Mouse (Mus musculus) lung, postnatal 4 days (tissue): ENCODE results near the gene Plin3.
"Not testable (repeated sequence)": the region's sequence is repeated elsewhere in the genome, so short reads cannot be mapped to it uniquely, and the experiment has no call there.

Experiments used
- DNase-seq, 2 experiments: peaks; one replicate each; pipeline ENCODE4 v3.0.0; 2021

Gene Plin3

DNA sequence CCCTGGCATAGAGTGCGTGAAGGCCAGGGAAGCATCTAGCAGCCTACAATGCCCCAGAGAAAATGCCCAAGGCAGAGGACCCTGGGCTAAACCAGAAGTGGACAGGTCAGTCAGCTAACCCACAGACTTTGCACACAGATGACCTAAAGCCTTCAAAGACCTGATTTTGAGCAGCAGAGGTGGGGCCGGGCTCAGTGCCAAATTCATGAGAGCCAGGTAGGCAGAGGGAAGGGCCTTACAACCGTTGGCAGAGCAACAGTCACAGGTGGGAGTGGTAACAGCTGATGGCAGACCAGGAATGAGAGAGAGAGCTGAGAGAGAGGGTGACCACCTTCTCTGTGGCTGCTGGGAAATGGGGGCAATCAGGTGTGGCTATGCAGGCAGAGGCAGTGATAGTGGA is 20.0 kb downstream of the Plin3 start:
- DNase-seq = peak; percentile 61 to 78

DNA sequence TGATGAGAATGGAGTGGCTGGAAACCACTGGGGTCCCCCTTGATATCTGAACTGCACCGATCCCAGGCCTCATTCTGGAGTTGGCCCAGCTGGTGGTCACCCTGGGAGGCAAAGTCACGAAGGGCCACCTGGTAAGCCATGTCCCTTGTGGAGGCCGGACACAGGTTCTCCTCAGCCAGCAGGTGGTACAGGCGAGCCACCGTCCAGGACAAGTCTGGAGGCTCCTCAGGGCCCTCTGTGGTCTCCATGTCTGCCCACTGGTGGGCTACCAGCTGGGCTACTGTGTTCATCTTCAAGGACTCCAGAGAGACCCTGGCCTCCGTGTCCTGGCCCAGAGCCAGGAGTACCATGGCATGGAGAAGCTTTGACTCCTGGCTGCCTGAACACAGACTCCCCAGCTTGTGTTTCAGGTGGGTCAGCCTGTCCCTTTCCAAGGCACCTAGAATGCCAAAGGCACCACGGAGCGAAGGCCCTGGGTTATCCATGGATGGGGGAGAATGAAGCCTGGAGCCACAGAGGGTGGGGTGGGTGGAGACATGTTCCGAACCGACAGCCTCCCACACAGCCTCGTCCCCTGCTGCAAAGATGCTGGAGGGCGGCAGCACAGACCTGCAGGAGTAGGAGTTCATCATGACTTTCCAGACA is 20.9 kb downstream of the Plin3 start:
- DNase-seq = no peak

DNA sequence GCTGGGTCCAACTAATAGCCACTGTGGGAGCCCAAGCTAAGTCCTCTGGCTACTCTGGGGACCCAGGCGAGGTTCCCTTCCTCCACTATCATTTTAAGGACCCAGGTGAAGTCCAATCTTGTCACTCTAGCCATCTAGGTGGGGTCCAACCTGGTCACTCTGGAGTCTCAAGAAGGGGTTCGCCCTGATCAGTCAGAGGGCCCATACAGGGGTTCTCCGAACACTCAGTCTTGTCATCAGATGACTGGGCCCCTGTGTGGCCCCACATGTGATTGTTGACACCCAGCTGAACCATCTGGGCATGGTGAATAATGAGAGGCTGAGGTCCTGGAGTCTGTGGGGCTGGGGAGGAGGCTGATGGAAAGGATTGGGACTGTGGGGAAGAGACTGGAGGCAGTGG is 22.9 kb downstream of the Plin3 start:
- DNase-seq = no peak

DNA sequence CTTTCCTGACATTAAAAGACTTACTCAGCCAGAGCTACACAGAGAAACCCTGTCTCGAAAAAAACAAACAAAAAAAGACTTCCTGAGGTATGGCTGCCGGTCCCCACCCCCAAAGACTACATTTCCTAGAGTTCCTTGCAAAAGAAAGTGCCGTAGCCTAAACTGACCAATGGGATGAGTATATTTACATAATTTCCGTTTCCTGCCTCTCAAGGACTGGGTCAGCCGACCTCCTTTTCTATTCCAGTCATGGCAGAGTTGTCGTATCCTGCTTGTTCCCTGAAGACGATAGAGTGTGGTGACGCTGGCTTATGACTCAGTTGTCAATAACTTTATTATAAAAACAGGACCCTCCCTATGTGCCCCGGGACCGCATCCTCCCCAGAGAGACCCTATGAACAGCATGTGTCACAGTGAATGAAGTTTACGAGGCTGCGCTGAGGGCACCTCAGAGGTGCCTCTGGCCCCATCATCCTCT is 23.5 kb downstream of the Plin3 start:
- peak; percentile 67 to 75 for DNase-seq

DNA sequence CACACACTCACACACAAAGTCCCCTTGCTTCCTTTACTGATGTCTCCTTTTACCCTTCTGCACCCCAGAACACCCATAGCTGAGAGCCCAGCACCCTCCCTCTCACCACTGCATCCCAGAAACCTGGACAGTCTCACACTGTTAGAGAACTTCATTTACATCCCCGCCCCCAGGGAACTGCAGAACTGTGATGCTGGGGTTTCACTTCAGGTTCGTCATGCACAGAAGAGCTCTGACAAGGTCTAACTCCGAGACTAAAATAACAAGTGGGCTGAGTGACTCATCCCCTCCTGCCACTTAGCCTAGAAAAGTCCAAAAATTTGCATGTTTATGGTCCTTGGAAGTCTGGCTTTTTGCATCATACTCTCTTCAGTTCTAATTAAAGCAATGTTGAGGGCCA is 26.4 kb downstream of the Plin3 start:
- DNase-seq = no peak

DNA sequence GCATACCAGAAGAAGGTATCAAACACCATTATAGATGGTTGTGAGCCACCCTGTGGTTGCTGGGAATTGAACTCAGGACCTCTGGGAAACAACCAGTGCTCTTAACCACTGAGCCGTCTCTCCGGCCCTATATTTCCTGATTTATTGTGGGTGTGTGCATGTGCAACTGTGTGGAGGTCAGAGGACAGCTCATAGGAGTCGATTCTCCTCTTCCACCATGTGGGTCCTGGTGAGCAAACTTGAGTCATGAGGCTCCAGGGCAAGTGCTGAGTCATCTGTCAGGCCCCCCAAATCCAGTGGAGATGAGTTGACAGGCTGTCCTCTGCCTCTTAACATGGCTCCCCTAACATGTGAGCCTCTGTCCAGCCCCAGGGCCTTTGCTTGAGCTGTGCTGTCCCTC is 26.8 kb downstream of the Plin3 start:
- no peak for DNase-seq

DNA sequence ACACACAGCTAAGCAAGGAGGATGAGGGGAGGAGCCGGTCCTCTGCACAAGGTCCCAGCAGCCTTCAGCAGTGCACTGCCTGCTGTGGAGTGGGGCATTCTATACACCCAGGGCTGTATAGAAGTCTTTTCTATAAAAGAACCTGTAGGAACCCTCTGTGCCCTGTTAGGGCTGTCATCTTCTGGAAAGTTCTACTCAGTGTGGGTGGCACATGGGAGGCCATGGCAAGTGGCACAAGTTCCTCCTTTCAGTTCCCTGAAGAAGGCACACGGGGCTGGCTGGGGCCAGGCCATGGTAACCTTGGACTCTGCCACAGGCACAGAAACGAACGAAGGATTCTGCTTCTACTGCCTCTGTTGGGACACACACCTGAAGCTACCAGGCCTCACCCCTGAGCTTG is 27.7 kb downstream of the Plin3 start:
- peak in 1 of 2 experiments; percentile 40 for DNase-seq

DNA sequence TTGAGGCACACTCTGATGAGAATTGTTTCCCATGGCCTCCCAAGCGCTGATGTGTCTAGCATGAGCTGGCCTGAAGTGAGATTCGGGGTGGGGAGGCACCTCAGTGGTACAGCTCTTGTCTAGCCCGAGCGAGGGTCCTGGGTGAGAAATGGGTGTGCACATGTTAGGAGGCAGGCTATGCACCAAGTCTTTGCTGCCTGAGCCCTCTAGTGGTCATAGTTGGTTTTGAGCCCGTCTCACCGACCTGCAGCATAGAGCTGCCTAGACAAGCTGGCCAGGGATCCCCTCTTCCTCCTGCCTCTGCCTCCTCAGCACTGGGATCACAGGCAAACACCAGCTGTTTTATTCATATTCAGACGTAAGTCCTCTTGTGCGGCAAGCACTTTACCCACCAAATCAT is 28.7 kb downstream of the Plin3 start:
- DNase-seq = peak; percentile 75 to 86

DNA sequence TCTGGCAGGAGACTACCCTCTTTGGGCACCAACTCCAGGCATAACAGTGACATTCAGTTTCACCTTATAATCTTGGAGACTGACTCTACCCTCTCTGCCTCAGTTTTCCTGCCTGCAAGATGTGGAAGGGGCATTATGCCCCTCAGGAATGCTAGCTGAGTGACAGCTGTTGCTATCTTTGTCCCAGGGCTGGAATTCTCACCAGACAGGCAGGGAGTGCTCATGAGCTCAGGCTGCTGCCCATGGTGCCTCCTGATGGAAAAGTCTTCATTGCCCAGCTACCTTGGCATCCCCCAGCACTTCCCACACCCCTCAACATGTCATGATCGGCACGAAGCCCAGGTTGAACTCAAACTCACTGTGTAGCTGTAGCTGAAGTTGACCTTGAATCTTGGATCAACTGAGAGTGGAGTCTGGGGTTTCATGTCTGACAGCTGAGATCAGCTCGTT is 30.0 kb downstream of the Plin3 start:
- no peak for DNase-seq

DNA sequence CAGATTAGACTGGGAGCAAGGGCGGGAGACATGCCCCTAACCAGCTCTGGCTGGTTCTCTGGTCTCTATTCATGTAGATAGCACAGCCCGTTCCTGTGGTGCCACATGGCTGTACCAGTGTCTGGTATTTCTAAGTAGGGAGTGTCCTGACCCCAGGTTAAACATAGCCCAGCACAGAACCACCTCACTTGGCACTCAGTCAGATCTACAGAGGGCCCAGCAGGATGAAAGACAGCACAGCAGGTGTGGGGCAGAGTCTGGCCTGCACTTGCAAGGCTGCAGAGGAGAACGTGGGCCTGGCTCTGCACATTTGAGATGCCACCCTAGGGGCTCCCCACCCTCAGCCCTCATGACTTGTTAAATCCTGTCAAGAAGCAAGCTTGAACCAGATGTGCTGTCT is 31.5 kb downstream of the Plin3 start:
- DNase-seq = no peak

DNA sequence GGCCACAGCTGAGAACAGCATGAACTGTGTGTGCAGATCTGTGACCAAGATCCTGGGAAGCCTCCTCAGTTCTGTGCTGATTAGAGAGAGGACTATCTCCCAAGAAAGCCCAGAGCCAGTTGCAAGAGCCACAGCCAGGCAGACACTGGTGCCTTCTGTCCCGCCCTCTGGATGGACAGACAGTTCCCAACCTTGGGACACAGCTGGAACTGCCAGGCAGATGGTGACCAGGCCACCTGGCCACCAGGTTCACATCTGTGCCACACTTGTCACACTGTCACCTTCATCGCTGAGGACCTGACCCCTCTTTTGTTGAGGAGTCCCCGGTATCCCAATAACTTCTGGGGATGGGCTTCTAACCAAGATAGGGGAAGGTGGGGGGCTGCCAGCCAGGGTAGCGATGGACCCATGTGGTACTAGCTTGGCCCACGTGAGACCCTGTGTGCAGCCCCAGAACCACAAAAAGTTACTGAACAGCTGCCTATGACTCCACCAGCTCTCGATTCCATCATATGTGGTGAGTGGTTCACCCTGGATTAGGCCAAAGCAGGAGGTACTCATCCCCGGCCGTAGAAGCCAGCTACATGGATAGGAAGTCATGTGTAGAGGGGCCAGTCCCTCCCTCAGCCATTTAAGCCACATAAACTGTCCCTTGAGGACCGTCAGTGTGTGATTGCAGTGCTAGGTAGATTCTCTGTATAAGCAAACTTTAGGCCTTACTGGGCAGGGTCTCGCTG is 33.2 kb downstream of the Plin3 start:
- no peak for DNase-seq

DNA sequence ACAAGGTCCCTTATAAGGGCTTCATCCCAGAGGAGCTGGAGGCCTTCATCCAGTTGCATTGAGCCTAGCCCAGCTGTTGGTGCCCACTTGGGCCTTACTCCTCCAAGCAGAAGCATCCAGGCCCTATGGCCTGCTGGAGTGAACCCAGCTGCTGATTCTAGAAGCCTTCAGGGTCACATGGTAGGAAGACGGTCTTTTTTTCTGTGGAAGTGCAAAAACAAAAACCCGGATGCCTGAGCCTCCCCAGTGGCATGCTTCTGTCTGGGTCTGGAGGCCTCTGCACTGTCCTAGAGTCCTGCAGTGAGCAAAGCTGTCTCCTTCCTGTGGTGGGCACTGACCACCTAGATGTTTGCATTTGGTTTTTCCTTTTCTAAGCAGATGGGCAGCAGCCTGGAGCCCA is 33.9 kb downstream of the Plin3 start:
- DNase-seq = not testable (repeated sequence)

DNA sequence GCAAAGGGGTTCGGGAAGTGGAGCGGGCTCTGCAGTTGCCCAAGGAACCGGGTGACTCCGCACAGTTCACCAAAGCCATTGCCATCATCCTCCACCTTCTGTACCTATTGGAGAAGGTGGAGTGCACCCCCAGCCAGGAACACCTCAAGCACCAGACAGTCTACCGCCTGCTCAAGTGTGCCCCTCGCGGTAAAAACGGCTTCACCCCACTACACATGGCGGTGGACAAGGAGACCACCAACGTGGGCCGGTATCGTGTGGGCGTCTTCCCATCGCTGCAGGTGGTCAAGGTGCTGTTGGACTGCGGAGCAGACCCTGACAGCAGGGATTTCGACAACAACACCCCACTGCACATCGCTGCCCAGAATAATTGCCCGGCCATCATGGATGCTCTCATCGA is 34.4 kb downstream of the Plin3 start:
- not testable (repeated sequence) for DNase-seq

DNA sequence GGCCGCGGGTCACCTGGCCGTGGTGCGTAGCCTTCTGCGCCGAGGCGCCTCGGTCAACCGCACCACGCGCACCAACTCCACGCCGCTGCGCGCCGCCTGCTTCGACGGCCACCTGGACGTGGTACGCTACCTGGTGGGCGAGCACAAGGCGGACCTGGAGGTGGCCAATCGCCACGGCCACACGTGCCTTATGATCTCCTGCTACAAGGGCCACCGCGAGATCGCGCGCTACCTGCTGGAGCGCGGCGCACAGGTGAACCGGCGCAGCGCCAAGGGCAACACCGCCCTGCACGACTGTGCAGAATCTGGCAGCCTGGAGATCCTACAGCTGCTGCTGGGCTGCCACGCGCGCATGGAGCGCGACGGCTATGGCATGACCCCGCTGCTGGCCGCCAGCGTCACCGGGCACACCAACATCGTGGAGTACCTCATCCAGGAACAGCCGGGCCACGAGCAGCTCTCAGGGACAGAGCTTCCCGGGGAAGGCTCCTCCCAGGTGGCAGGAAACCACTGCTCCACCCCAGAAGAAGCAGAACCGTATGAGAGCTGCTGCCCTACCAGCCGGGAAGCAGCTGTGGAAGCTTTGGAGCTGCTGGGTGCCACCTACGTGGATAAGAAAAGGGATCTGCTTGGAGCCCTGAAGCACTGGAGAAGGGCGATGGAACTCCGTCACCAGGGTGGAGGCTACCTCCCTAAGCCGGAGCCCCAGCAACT is 35.3 kb downstream of the Plin3 start:
- peak in 1 of 2 experiments; percentile 53 for DNase-seq

DNA sequence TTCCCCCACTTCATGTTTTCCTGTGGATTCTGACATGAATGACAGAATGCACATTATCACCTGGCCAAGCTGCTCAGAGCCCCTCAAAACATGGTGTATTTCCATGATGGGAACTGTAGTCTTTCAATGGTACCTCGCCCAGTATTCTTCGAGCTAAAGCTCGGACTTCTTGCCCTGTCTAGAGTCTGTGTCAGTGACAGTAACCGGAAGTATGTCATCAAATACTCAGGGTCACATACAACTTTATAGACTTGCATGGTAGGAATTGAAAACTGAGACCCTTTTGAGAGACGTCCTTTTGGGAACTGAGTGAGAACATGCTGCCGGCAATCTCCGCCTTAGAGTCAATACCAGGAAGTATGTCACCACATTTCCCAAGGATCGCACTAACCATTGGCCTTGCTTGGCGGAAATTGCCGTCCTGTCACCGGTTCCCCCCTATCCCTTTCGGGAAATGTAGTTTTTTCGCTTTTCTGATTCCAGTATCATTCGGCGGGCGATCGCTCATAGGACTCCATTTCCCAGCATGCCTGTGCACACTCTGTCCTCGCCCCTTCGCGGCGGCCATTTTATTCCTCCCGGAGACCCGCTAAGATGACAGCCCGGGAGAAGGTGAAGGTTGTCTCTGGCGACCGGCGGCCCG is 36.3 kb downstream of the Plin3 start, which contains the start of gene Fem1a:
Fem1a (plus strand) TSS at position 572 of the 643 bp plus-strand sequence.
- DNase-seq = peak; percentile 94 to 96

DNA sequence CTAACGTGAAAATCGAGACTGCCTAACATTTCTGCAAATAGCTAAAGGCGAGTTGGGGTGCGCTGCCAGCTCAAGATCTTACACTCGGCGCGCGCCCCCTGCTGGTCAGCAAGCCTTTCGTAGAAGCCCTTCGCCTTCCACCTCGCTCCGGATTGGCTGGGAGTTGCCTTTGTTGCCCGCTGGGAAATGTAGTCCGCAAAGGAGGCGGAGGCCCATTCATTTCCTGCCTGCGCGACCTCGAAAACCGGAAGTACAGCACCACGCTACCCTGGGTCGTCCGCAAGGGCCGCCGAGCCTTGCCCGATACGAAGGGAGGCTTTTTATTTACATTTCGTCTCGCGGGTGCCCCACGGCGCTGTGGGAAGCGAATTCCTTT is 36.8 kb downstream of the Plin3 start:
- peak; percentile 98 to 99 for DNase-seq

DNA sequence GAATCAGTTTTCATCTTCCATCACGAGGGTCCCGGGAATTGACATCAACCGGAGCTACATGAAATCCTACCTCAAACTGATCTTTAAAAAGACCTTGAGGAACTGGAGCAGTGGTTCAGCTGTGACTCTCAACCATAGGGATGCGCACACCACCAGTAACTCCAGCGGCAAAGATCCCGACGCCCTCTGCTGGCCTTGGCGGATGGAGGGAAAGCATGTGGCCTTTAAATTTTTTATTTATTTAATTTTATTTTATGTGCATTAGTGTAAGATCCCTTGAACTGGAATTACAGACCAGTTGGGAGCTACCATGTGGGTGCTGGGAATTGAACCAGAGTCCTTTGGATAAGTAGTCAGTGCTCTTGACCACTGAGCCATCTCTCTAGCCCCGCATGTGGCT is 37.2 kb downstream of the Plin3 start:
- peak; percentile 53 to 57 for DNase-seq

DNA sequence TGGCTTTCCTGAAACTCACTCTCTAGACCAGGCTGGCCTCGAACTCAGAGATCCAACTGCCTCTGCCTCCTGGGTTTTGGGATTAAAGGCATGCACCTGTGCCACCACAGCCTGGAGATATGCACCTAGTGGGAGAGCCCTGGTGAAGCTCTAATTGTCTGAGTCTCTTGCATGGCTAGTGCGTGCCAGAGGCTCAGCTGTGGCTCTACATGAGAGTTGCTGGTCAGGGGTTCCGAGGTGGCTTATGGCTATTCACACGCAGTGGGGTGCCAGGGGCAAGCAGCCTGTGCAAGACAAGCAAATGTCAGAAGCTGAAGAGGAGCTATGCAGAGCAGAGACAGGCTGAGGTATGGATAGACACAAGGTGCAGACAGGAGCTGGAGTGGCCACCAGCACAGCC is 38.0 kb downstream of the Plin3 start:
- DNase-seq = no peak

DNA sequence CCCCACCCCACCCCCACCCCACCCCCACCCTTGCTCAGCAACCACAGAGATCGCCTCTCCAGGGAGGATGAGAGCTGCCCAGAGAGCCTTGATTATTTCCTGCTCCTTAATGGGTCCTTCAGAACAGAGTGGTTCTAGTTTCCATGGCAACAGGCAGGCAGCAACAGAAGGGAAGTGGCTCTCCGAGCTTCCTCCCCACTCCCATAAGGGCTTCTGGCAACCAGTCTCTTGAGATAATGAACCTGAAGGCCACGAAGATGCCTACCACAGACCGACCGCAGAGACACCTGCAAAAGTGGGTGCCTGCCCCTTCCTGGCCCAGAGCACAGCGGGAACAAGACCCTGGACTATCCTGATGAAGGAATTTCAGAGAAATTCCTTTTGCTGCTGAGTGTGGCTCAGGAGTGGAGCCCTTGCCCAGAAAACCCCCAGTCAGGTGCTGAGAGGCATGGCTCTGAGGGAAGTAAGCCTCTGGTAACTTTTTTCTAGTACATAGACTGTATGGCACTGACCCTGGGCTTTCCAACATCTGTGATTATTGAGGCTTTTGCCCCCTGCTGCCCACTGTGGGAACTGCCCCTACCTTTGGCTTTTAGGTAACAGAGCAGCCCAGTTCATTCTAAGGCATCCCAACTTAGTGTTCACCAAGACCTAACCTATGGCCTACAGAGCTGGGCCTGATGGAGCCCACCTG is 41.4 kb downstream of the Plin3 start:
- peak; percentile 78 to 82 for DNase-seq

DNA sequence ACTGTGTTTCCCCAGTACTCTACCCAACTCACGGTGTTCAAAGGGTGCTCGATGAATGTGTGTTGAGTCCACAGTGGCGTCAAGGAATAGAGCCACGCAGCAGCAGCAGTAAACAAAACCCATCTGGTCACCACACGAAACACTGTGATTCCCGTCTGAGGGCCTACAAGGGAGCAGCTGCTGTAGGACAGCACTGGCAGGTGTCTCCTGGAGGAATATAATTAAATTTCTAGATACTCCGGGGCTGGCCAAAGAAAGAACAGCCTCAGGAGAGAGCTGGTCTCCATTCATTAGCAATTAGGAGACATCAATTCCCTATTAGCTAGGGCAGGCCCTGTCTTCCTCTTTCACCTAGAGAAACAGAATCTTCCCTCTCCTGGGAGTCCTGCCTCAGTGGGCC is 47.1 kb downstream of the Plin3 start:
- no peak for DNase-seq

DNA sequence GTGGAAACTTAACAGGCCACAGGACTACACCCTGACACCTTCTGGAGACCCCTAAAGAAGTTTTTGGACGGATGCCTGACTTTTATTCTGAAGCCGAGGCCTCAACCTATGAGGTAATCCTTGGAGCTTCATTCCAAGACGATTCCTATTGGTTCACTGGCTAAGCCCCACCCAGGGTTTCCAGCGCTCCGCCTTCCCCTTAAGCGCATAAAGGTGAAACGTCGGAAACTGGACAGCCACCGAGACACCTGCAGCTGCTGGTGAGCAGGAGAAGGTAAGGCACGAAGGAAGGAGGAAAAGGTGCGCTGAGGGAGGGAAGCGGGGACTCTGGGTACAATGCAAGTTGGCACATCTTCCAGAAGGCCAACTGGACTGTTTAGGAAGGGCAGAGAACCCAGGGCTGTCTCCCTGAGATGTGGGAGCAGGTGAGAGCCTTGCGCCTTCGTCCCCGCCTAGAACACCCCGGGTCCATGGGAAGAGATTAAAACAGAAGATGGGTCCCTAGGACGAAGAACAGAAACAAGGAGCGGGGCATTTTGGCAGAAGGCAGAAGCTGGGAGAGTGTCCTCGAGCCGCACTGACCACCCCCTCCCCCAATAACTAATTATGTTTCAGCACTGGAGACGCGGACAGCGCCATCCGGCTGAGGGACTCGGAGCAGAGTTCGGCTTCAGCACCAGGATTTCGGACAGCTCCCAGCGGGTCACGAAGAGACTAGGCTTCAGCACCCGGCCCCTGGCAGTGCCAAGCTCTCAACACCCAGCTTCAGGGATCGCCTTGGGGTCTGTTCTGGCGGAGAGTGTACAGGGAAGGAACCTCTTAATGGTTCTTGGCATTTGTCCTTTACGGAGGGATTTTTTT is 50.9 kb downstream of the Plin3 start:
- peak; percentile 89 to 93 for DNase-seq
